Mouse (Mus musculus) right cerebral cortex, postnatal 10 days (tissue): ENCODE results near the gene Hcn1.

Source experiments
- DNase-seq, 2 experiments: peaks; one replicate each; pipeline ENCODE4 v3.0.0; 2021; ENCODE audit warnings: low spot score in 2 of 2

Gene Hcn1

GRCm38 (mm10) chr13:117705573-117705972 is 103.5 kb downstream of the Hcn1 start:
- DNase-seq = no peak

- DNase-seq = no peak
Measured at GRCm38 (mm10) chr13:117705997-117706396, 103.9 kb downstream of the Hcn1 start.

DNA sequence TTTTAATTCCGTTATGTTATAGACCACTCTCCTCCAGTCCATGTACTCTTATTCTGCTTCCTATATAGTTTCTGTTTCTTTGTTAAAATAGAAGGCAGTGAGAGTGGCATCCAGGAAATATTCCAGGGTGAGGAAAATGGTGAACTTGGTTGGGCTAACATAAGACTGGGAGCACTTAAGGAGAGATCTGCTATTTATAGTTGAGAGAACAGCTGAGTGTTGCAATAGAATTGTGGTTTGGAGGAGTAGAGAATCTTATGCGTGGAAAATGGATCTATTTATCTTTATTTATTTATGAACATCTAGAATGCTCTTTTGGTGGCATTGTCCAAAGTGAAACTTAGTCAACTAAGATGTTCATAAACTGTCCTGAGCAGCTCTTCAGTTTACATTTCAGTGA is 104.4 kb downstream of the Hcn1 start:
- DNase-seq = no peak

DNA sequence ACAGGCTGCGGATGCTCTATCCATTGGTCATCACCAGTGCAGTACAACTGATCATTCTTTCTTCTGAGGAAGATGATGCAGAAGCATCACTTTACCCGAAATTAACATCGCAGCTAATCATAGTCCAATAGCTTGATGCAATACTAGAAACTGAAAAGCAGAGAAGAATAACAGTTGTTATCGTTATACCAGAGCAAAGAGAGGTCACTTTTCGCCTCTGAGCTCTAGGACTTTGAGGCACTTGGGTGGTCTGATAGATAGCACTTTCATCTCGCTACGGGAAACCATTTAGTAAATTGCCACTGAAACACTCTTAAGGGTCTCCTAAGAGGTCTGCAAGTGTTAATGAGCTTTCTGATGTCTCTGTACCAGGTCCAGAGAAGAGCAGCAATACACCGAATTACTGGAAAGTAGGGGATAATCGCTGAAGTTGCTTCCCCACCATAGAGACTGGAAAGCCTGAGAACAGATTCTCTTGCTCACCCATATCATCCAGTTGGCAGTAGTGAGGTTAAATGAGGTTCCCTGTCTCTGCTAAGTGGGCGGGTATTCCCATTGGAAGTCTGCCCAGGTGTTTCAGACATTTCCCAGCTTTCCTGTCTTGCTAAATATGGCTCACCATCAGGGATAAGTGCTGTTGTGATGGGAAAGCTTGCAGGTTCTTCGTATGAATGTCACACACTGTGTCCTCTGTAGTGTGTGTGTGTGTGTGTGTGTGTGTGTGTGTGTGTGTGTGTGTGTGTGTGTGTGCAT is 105.0 kb downstream of the Hcn1 start:
- peak; percentile 39 to 73 for DNase-seq

- DNase-seq = no peak
Measured at GRCm38 (mm10) chr13:117710811-117711210, 108.7 kb downstream of the Hcn1 start.

DNA sequence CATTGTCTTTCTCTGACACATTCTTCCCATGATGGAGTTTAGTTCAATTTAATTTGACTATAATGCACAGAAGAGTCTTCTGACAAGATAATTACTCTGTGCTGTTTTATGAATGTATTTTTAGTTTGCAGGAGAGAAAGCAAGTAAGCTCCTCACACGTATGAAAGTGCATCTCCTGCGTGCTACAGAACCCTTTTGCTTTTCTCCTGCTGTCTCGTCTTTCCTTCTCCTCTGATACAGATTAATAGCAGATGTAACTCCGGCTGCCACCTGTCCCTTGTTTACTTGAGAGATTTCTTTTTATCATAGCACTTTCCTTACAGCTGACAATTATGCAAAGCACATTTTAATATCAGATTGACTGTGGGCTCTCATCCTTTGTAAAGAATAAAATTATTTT is 120.0 kb downstream of the Hcn1 start:
- DNase-seq = no peak

DNA sequence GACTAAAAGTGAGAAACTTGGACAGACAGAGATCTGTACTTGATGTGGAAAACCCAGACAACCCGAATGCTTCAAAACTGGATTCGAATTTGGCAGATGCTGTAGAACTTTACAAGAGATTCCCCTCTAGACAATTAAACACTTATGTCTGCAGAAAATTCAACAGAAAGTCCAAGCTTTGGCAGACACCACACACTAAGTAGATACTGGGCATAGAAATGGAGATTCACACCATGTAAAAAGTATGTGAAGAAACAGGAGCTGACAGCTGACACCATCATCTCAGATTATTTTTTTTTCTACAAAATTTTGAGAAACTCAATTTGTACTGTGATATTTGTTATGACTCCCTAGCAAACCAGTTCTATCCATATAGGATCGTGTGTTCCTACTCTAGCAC is 122.0 kb downstream of the Hcn1 start:
- DNase-seq = no peak

- no peak for DNase-seq
Measured at GRCm38 (mm10) chr13:117728393-117728792, 126.3 kb downstream of the Hcn1 start.

- DNase-seq = no peak
Measured at GRCm38 (mm10) chr13:117732738-117733137, 130.6 kb downstream of the Hcn1 start.

DNA sequence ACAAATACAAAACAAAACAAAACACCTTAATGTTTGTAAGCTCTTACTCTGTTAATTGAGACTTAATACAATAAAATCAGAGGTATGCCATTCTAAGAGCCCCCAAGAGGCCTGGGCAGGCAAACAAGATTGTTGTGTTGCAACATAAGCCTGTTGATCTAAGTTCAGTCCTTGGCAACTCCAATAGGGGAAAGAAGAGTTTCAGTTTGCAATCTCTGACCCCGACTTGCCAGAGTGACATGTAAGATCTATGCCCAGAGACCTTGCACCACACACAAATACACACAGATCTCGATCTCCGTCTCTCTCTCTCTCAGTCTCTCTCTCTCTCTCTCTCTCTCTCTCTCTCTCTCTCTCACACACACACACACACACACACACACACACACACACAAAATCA is 142.3 kb downstream of the Hcn1 start:
- no peak for DNase-seq

GRCm38 (mm10) chr13:117745173-117745572 is 143.1 kb downstream of the Hcn1 start:
- no peak for DNase-seq

DNA sequence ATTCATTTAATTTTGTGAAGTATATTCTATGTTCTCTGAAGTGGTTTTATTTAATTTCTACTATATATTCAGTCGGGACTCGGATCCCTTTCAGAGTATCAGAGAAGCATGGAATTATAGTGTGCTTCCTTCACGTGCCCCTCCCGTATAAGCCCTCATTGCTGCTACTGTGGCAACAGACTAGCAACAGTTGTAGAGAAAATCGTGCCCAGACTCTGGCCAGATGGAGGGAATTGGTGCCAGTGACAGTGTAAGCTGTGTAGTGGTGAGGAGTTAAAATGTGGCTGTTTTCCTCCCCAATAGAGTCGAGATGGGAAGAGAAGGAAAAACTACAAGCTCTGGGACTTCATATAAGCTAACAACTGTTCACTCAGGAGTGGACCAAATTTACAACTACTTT is 163.4 kb downstream of the Hcn1 start:
- DNase-seq = peak; percentile 72 to 84

- no peak for DNase-seq
Measured at GRCm38 (mm10) chr13:117785376-117785775, 183.3 kb downstream of the Hcn1 start.

DNA sequence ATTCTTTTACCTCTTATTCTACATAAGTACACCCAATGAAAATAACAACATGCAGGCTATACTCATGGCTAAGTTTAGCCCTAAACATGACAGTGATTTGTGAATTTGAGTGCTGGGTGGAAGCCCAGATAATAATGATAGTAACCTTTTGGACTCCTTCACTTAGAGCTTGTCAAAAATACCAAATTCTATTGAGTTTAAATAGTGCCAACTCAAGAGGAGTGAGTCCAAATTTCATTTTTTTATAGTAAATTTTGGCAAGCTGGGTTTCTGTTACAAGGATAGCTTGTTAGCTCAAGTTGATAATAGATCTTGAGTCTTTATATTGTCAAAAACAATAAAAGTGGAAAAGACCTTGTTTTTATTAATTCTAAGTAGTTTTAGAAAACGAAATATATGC is 190.7 kb downstream of the Hcn1 start:
- DNase-seq = no peak

DNA sequence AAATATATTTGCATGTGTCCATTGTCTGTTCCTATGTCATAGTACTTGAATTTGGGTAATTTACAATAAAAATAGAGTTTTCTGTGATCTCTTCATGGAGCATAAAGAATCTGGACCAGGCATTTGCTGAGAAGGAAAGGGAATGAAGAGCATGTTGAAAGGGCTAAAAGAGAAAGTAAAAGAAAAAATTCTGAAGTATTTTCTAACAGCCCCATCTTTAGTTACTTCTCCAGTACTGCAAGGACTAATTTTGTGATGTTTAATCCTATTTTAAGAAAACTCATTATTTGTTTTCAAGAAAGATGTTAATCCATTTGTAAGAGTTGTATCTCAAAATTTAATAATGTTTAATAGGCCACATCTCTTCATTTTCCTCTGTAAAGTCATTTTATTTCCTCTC is 198.9 kb downstream of the Hcn1 start:
- DNase-seq = no peak

DNA sequence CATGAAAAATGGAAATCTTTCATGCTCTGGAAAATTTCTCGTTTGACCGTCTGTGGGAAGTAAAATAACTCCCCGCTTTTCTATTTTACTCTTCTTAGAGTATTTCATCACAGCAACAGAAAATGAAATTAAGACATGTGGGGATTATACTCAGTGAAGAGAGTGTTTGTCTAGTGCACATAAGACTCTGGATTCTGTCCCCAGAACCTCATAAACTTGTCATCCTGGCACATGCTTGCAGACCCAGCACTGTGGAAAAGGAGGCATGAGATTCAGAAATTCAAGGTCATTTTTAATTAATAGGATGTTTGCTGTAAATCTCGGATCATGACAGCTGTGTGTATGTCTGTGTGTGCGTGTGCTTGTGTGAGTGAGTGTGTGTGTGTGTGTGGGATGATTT is 225.5 kb downstream of the Hcn1 start:
- DNase-seq = no peak

- no peak for DNase-seq
Measured at GRCm38 (mm10) chr13:117836658-117837057, 234.5 kb downstream of the Hcn1 start.

DNA sequence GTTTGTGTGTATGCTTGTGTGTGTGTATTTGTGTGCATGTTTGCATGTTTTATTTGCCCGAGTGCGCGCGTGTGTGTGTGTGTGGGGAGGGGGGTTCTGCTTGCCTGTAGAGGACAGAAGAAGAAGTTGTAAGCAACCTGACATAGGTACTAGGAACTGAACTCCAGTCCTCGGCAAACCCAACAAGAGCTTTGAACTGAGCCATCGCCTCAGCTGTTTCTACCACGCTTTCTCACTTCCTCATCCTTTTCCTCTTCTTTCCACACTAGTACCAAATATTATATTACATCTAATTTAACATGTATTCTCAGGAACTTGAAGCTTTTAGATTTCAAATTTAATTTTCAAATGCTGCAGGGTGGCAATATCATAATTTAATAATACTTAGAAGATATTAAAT is 236.1 kb downstream of the Hcn1 start:
- DNase-seq = no peak

GRCm38 (mm10) chr13:117842366-117842765 is 240.2 kb downstream of the Hcn1 start:
- no peak for DNase-seq

DNA sequence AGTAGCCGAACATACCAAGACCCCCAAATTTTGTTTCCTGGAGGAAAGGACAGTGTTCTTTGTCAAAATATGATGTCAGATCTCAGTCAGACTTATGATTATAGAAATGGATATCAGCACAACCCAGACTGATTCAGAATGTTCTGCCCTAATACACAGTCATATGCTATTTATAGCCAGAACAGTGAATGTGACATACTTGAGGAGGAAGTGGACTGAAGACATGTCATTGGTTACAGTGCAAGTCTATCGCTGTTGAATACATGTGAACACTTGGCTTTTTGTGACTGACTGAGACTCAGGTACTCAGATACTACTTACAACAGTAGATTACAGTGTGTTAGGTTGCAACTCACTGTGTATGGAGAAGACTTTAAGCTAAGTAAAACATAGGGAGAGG is 245.2 kb downstream of the Hcn1 start:
- DNase-seq = no peak

DNA sequence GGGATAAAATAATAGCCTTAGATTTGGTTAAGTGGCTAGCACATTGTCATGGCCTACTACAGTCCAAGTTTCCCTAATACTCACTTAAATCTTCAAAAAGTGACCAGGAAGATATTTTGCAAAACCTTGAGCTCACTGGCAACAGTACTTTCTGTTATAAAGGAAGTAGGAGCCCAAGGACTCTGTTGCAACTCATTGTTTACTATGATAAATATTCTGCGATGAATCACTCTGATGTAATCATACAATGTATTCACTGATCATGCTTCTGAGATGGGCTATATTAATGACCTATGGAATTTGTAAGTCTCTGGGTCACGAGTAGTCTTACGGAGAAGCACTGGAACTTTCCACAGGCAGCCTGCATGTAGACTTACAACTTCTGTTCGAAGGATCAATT is 246.6 kb downstream of the Hcn1 start:
- no peak for DNase-seq

GRCm38 (mm10) chr13:117851954-117852710 is 250.0 kb downstream of the Hcn1 start:
- no peak for DNase-seq

DNA sequence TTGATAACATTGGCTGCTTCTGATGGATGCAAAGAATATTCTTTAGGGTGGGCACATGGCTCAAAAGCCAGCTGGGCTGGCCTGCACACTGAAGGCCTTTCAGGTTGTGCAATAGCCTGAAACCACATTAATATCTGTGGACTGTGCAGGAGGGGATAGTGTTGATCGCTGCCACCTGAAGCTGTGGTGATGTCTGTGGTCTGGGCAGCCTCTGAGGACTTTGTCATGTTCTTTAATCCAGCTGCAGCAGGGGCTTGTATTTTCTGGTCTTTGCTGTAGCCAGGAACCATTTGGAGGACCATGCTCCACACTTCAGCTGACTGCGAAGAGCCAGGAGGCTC is 250.6 kb downstream of the Hcn1 start:
- DNase-seq = no peak

DNA sequence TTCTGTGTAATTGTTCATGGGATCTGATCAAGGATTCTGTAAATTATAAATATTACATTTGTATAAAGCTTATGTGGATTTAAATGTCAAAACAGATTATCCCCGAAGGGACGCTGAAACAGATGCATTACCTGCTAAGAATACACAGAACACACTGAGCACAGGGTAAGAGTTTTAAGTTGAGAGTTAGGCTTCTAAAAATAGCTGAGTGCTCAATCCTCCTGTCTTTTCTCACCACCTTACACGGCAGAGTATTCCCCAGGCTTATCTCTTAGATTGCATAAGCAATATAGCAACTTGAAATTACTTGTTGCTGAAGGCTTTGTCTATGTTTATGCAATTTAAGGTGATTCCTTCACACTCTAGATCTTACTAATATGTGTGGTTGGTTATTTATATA is 256.3 kb downstream of the Hcn1 start:
- DNase-seq = no peak
